Mouse (Mus musculus) gastrocnemius, postnatal 10 days (tissue): ENCODE data around the gene Trpc4ap. TPM values are rescaled to one million over a fixed set of nuclear protein-coding genes. Genes with fewer than 3 reads are reported as not detected.
"Not testable (repeated sequence)": the region's sequence is repeated elsewhere in the genome, so short reads cannot be mapped to it uniquely, and the experiment has no call there.

Experiments used
- DNase-seq: peaks from one replicate; pipeline ENCODE4 v3.0.0; 2021; ENCODE audit warnings: mixed read lengths
- microRNA-seq, 2 experiments: library from miRNA; unstranded; fragments of <30 nt; microRNA quantifications; one replicate each; pipeline ENCODE4 v1.2.0; 2021
- total RNA-seq, 2 experiments: library from RNA; stranded (reverse); gene quantifications; 2 replicates each; pipeline ENCODE4 v1.2.3; 2021

Gene Trpc4ap
- total RNA-seq, 2 experiments from 2014 or later = 83.4 to 94.8 TPM

GRCm38 (mm10) chr2:155613326-155613755 is 78.8 kb downstream of the Trpc4ap start:
- peak; percentile 60 for DNase-seq

DNA sequence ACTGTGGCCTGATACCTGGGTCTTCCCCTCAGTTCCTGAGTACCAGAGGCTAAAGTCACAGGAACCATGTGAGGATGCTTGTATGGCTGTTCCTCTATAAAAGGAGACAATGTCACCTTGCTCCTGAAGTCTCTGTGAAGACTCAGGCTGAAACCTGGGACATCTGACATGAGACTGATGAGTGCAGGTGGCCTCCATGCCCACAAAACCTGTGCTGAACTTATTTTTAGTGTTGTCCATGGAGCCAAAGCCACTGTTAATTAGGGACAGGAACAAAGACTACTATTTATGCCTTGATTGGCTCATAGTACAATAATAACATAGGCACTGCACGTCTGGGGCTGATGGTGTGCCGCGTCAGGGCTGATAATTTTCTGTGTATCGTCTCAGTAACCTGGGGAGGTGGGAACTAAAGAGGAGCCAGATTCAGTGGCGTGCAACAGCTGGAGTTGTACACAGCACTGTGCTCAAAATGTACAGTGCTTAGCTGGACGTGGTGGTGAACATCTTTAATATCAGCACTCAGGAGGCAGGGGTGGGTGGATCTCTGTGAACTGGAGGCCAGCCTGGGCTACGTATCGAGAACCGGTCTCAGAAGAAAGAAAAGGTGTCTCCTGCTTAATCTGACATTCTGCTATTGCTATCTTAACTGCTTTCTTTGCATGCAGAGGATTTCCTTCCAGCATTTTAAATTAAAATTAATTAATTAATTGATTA is 80.2 kb downstream of the Trpc4ap start:
- no peak for DNase-seq

- DNase-seq = no peak
Observed at GRCm38 (mm10) chr2:155610978-155611377, 81.2 kb downstream of the Trpc4ap start, which contains the start of gene Myh7b. Myh7b (plus strand) TSS chr2:155611212.

- DNase-seq = peak; percentile 34
Observed at GRCm38 (mm10) chr2:155606360-155606759, 85.8 kb downstream of the Trpc4ap start.

- not testable (repeated sequence) for DNase-seq
Observed at GRCm38 (mm10) chr2:155605236-155605589, 87.0 kb downstream of the Trpc4ap start.

GRCm38 (mm10) chr2:155604560-155605235 is 87.5 kb downstream of the Trpc4ap start:
- no peak for DNase-seq

GRCm38 (mm10) chr2:155603707-155604106 is 88.5 kb downstream of the Trpc4ap start:
- DNase-seq = no peak

GRCm38 (mm10) chr2:155595516-155595915 is 96.7 kb downstream of the Trpc4ap start:
- DNase-seq = no peak

GRCm38 (mm10) chr2:155592854-155593283 is 99.3 kb downstream of the Trpc4ap start:
- no peak for DNase-seq

- peak; percentile 100 for DNase-seq
Observed at GRCm38 (mm10) chr2:155592137-155592853, 99.9 kb downstream of the Trpc4ap start, which contains the start of gene Gss. Gss (minus strand) TSS chr2:155592810.

DNA sequence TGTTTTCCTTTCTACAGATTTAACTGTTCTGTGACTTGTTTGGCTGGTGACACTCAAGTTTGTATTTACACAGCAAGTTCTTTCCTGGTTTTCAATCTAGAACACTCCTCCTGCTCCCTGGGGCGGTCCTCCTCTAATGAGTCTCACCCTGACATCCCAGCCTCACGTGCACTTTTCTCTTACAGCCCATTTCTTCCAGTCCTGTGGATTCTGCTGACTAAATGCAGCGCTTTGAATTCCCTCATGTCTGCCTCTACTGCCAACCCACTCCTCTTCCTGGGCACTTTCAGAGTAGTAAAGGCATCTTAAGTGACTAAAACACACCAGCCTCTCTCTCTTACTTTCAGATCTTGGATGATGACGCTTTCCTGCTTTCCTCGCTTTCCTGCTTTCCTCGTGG is 100.5 kb downstream of the Trpc4ap start:
- no peak for DNase-seq

DNA sequence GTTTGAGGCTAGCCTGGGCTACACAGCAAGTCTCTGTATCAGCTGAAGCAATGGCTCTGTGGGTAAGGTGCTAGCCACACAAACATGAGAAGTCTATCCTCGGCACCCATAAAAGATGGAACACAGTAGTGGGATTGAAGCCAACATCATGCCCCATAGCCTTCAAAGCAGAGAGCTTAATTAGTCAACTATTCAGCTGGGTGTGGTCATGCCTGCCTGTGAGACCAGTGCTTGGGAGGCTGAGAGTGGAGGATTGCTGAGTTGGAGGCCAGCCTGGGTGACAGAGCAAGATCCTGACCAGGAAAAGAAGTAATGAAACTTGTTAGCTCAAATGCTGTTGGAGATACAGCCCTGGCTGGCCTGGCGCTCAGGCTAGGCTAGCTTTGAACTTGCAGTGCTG is 101.3 kb downstream of the Trpc4ap start:
- no peak for DNase-seq

GRCm38 (mm10) chr2:155589521-155589920 is 102.7 kb downstream of the Trpc4ap start:
- DNase-seq = no peak

DNA sequence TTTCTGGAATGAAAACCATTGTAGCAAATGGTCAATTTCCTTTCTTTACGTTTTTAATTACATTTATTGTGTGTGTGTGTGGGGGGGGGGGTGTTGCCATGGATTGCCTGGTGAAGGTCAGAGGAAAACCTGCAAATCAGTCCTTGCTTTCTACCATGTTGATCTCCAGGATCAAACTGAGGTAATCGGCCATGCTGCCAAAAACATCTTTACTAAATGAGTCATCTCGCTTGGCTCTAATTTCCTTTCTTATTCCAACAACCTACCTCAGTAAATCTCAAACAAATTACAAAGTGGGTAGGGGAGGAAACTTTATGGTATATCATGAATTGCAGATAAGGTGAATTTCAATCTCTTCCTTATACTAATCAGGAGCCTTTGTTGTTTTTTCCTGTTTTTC is 104.0 kb downstream of the Trpc4ap start:
- no peak for DNase-seq

GRCm38 (mm10) chr2:155585486-155585885 is 106.7 kb downstream of the Trpc4ap start:
- no peak for DNase-seq

- no peak for DNase-seq
Observed at GRCm38 (mm10) chr2:155585082-155585481, 107.1 kb downstream of the Trpc4ap start.

Small RNA genes lying within 50 kb of the gene (microRNA-seq; reads per million reads assigned to microRNA genes)
- gene Mir499 = 383 to 432 reads per million in 2 experiments

Other genes with a start within 250 kb of the Trpc4ap start
- gene Ncoa6, start 218.5 kb downstream of the Trpc4ap start, total RNA-seq = 10 to 100 TPM; 21.1 to 28.5 TPM
- 10 to 100 TPM; 28.4 to 33.4 TPM for gene Acss2, start 174.4 kb downstream of the Trpc4ap start, total RNA-seq
- 1 to 10 TPM; 1.0 to 1.1 TPM for gene Ggt7, start 174.1 kb downstream of the Trpc4ap start, total RNA-seq
- 10 to 100 TPM in 1 of 2 experiments, 1 to 10 TPM in 1; 9.2 to 10.4 TPM for gene Gss, start 99.6 kb downstream of the Trpc4ap start, total RNA-seq
- 1 to 10 TPM; 1.3 to 2.3 TPM for gene Myh7b, start 81.2 kb downstream of the Trpc4ap start, total RNA-seq
- 1 to 10 TPM; 7.2 to 9.0 TPM for gene Edem2, start 37.1 kb upstream of the Trpc4ap start, total RNA-seq
- not detected for gene Gm17581, start 43.5 kb upstream of the Trpc4ap start, total RNA-seq
- gene Procr, start 58.7 kb upstream of the Trpc4ap start, total RNA-seq = 10 to 100 TPM; 11.7 to 11.9 TPM
- under 1 TPM in 1 of 2 experiments, not detected in 1; 0.11 TPM for gene Mmp24, start 83.0 kb upstream of the Trpc4ap start, total RNA-seq
- 10 to 100 TPM; 14.3 to 16.9 TPM for gene BC029722, start 127.0 kb upstream of the Trpc4ap start, total RNA-seq
- gene Eif6, start 134.5 kb upstream of the Trpc4ap start, total RNA-seq = 10 to 100 TPM; 58.0 to 63.8 TPM
- not detected for gene Fam83c, start 142.5 kb upstream of the Trpc4ap start, total RNA-seq
- gene Uqcc1, start 237.9 kb upstream of the Trpc4ap start, total RNA-seq = 100 to 1,000 TPM in 1 of 2 experiments, 10 to 100 TPM in 1; 92.3 to 108 TPM
- not detected for gene Gm15557, start 248.3 kb upstream of the Trpc4ap start, total RNA-seq